Mouse (Mus musculus) spleen, adult 2 months (tissue): ENCODE measurements around the gene Dhcr7.

Experiments
- CTCF ChIP-seq: fragments of 200-500 bp; IDR thresholded peaks from 2 replicates; pipeline ENCODE4 v1.5.1; 2011; ENCODE audit warnings: mild to moderate bottlenecking, inconsistent platforms; ENCODE audit not compliant: insufficient read depth, insufficient read length, insufficient replicate concordance; ENCODE audit errors: extremely low read depth
- POLR2A ChIP-seq: fragments of 200-500 bp; IDR thresholded peaks from 2 replicates; pipeline ENCODE4 v1.6.1; 2011; ENCODE audit warnings: low read depth, low read length, inconsistent platforms

GRCm38 (mm10) chr7:143883717-143884116 is 60.8 kb downstream of the Dhcr7 start:
- no peak for TF ChIP-seq POLR2A
- no peak for TF ChIP-seq CTCF
